Mouse (Mus musculus) CH12.LX (cell line): ENCODE results near the gene Treml4.

ENCODE experiments used
- CTCF ChIP-seq, 2 experiments: IDR thresholded peaks in 1 of 2; conservative IDR thresholded peaks in 1 of 2; 2 replicates each; pipeline ENCODE4 v1.5.1; 2011 to 2012; ENCODE audit warnings: low read depth in 2 of 2, low read length in 2 of 2, improper control_type of control experiment in 1 of 2, inconsistent platforms in 1 of 2, mild to moderate bottlenecking in 1 of 2, moderate library complexity in 1 of 2
- IRF4 ChIP-seq: IDR thresholded peaks from 2 replicates; pipeline ENCODE4 v1.6.1; 2014; ENCODE audit warnings: low read depth, mild to moderate bottlenecking, inconsistent platforms, low read length, improper control_type of control experiment
- MAFK ChIP-seq: IDR thresholded peaks from 2 replicates; pipeline ENCODE4 v1.6.1; 2011; ENCODE audit warnings: low read length, improper control_type of control experiment; ENCODE audit not compliant: insufficient replicate concordance

GRCm38 (mm10) chr17:48300861-48301260 is 36.8 kb downstream of the Treml4 start:
- TF ChIP-seq IRF4 (no peak), CTCF (conservative IDR thresholded peaks at IDR 0.05 in 1 of 2, IDR thresholded peaks at IDR 0.05 in 1 of 2; ENCODE audit: low read depth in 2 of 2, low read length in 2 of 2) (no peak), MAFK (0 out of 2 replicates have a peak, but pooled peaks have one; percentile 14)
